Mouse (Mus musculus) brain, adult 2 months (tissue): Measurements from ENCODE around the gene Fam189a1.

Experiments used
- DNase-seq: peaks from one replicate; pipeline ENCODE4 v3.0.0; 2011; ENCODE audit warnings: low read depth, low spot score

Gene Fam189a1

DNA sequence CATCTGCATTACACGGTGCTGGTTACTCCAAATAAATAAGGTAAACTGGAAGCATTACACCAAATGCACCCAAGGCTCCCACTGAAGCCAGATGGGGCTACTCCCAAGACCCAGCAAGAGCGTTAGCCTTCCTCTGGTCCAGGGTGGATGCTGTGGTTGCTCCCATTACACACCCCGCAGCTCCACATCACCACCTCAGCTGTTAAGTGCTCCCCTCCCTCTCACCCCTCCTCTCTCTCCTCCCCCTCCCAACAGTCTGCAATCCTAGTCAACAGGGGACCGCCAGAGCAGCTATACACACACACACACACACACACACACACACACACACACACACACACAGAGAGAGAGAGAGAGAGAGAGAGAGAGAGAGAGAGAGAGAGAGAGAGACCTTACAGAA, 109.7 kb downstream of the Fam189a1 start:
- DNase-seq: no peak

DNA sequence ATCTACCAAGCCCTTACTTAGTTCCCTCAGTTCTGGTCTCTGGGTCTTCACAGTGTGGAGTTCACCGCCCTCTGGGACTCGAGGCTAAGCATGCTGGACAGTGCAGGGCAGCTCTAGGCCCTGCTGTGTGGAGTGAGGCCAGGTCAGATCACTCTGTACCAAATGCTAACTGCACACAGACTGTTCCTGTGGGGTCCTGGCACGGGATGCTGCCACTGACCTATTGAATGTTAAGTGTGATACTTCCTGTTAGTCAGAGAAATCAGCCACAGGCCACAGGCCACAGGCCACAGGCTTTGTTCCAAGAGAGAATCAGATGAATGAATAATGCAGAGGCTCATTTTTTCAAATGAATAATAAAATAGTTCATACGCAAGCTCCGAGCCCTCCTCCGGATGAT, 112.1 kb downstream of the Fam189a1 start:
- peak; percentile 86 for DNase-seq

DNA sequence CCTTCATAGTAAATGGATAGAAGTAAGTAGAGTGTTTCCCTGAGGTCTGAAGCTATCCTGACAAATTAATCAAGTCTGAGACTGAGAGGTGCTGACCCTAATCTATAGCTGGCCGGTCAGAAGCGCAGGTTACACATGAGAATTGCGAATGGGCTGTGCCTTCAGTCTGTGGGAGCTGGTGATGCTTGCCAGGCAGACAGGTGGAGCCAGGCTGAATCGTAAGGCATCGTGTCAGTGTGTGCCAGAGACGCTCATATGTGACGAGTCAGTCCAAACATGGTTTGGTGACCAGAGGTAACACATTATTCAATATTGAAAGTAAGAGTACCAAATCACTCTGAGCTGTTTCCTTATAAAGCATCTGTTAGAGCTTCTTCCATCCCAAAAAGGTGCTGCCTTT, 115.3 kb downstream of the Fam189a1 start:
- DNase-seq: no peak

DNA sequence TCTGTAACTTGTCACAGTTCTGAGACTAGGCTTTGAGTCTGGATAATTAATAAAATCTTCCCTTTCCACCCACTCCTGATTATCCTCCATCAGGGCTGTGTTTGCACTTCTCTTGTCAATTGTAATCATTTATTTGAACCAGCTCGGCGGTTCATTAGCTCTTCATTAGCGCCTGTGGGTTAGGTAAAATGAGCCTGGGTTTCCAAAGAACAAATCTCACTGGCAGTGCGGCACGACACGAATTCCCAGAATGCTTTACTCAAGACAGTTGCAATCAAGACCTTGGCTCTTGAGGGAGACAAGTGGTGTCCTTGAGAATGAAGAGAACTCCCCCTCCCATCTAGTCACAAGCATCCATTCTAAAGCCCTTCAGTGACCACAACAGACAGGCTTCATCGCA, 124.6 kb downstream of the Fam189a1 start:
- no peak for DNase-seq

DNA sequence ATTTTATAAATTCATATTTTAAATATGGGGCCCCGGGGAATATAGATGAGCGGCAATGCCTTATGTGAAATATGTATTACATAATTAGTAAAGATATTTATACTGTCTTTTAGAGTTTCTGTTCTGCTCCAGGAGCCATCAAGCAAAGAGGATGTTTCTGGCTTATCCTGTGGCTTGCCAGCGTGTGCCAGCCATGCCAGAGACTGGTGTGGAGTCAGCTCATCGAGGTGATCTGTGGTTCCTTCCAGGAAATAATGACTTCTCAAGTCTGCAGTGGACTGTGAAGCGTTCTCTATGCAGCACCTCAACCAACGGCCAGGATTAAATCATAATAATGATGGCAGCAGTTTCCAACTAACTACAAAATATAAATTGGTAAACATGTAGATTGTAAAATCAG, 125.2 kb downstream of the Fam189a1 start:
- no peak for DNase-seq

DNA sequence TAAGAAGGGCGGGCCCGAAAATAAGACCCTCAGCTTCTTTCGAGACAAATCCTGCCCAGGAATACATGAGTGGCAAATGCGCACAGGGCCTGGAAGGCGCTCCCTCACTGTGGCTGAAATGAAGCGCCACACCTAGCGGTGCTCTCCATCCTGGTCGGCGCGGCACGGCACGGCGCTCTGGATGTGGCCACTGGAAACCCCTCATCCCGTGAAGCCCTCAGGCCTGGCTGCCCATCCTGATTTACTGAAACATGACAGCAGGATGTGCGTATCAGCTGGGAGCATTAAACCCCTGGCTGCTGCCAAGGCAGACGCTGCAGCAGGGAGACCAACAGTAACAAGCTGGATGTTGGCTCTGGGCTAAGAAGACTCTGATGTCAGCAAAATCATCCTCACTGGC, 126.4 kb downstream of the Fam189a1 start:
- DNase-seq: no peak

DNA sequence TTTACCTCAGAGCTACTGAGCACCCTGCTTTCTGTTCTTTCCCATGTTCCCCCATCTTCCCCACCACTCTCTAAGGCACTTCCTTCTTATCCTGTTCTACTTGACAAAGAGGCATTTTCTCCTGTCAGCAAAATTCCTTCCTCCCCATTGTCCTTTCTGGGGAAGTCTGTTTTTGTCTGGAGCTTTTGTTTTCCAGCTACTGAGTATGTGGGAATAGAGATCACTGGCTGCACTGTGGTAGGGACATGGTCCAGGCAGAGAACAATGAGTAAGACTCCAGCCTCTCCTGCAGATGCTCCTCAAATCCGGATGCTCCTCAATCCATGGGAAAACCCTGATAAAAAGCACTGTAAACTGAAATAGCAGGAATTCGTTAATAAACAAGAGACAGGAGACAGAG, 135.1 kb downstream of the Fam189a1 start:
- DNase-seq: no peak

DNA sequence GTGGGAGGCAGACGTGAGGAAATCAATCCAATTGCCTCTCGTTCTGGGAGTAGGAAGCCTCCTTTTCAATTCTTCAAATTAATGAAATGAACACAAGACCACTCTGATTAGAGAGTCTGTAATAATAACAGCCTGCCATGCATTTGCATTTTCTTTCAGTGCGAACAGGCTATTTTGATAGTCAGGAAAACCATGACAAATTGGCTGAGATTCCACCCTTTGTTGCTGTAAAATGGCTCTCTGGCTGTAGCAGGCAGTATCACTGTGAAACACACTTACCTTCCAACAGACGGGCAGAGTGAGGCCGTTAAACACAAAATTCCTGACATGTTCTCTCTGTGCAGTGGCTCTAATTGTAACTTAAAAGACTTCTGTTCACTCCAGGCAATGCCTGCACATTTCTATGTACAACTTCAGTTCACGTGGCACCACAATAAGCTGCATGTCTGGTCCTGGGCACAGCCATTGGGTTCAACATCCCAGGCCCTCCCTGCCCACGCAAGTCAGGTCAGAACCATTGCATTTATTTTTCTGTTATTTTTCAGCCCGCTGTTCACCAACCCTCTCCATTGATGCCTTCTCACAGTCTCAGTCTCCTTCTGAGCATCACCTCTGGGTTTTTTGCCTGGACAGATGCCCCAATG, 138.2 kb downstream of the Fam189a1 start:
- DNase-seq: peak; percentile 25

DNA sequence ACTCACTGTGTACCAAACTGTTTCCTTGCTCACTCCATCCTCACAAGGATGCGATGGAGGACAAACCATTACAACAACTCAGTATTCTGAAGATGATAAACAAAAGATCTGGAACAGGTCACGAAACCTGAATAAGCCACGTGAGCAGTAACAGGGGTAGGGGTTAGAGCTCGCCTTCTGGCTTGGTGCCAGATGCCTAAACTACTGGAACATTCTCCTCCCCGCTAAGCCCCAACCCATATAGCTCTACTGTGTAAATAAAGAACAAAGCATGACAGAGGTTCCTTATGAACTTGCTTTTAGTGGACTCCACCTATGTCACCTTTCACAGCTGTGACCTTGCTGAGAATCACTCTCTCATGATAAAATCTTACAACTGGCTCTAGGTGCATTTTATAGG, 139.0 kb downstream of the Fam189a1 start:
- no peak for DNase-seq

DNA sequence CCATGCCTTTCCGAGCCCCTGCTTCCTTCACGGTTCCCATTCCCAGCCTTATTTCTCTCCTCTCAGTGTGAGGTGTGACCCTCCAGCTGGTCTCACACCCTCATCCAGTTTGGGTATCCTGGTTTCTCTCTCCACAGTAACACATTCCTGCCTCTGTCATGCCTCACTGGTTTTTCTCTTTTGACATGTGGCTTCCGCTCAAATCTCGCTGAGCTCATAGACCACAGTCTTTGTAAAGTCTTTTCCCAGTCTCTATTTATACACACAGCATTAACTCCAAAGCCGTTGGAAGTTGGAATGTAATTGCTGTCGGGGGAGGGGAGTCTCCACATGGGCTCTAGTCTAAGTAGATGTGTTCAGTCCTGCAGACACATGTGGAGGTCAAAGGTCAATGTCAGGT, 145.2 kb downstream of the Fam189a1 start:
- DNase-seq: no peak

DNA sequence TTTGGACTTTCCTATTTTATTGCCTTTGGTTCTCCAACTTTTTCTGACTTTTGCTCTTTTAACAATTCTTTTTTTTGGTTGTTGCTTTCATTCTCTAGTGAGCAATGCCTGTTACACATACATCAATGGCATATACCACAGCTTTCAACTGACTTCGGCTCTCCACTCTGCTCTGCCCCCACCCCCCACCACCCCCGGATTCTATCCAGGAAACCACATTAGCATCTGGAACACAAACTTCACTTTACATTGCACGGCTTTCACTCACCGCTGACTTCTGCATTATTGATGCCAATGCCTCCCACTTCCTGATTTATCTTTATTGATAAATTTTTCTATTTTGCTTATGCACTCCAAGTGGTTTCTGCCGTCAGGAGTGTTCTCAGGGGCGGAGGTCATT, 146.1 kb downstream of the Fam189a1 start:
- DNase-seq: no peak

DNA sequence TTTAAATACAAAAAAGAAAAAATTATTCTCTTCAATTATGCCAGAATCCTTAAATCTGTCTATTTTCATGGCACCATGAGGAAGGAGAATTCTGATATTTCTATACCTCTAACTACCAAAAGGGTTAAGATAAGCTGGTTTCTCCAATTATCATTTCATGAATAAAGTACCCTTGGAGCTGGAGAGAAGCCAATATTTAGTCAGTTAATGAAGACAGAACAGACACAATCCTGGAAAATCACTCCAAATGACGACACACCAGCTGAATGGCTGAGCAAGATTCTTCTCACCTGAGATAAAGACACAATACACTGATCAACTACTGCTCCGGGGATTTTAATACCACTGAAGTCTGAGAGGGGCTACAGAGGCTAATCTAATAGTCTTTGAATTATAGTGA, 150.6 kb downstream of the Fam189a1 start:
- no peak for DNase-seq

DNA sequence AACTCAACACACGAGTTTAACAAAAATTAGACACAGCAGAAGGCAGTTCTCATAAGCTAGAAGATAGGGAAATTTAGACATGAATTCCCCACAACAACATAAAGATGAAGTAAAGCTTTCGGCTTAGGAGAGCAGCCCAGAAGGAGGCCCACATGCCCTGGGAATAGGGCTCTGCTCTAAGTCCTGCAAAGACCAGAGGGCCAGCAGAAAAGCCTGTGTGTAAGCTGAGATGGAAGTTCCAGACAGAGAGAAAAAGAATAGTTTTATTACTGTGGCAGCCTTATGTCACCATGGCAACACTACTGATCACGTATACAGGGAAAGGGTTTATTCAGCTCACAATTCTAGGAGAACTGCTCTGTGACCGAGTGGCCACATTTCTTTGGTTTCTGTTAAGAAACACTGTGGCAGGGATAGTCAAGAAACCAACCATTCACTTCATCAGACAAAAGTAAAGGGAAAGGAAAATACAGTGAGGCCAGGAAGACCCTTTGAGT, 156.6 kb downstream of the Fam189a1 start:
- peak; percentile 35 for DNase-seq

DNA sequence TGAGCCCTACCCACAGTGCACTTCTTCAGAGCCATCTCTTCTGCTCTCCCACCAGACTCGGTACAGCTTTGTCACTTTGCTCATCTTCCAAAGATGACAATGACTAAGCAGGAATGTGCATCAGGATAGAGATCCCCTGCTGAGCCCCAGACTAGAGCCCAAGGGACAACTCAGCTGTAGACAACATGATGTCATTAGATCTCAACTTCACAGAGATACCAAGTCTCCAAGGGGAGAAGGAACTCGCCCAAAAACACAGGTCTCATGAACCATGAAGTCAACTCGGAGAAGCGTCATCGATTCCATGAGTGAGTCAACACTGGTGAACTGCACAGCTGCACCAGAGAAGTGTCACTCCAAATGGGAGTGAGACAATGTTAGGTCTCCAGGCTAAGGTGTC, 158.6 kb downstream of the Fam189a1 start:
- no peak for DNase-seq

DNA sequence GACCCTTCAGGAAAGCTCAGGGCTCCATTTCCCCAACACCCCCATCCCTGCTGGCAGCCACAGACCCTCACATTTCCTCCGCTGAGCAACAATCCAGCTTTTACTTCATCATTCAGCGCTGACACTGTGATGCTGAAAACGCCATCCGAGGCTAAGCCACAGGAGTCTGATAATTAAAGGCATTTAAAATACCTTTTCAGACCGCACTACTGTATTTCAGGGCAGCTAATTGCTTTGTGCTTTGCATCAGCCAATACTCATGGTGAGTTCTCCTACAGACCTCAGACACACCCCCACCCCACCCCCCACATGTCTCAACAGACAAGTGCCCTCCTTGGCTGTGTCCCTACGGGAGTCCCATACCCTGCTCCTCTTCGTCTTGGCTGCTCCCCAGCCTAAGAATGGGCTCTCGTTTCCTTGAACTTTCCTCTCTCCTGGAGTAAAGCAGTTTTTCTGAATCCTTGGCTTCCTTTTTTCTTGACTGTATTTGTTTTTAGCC, 160.4 kb downstream of the Fam189a1 start:
- no peak for DNase-seq

DNA sequence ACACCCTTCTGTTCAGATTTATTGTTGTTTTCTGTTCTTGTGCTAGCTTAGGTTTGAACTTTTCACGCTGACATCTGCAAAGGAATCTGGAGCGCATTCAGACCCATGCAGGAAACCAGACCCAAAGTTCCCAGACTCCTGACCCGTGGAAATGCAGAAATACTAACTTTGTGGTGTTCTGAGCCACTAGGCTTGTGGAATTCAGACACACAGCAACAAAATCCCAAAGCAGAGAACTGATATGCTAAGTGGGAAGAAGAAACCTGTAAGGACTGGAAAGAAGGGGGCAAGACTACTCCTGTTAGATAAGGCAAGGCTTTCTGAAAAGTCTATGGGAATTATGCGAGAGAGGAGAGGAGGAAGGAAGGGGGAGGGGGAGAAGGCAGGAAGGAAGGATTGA, 167.0 kb downstream of the Fam189a1 start:
- no peak for DNase-seq

DNA sequence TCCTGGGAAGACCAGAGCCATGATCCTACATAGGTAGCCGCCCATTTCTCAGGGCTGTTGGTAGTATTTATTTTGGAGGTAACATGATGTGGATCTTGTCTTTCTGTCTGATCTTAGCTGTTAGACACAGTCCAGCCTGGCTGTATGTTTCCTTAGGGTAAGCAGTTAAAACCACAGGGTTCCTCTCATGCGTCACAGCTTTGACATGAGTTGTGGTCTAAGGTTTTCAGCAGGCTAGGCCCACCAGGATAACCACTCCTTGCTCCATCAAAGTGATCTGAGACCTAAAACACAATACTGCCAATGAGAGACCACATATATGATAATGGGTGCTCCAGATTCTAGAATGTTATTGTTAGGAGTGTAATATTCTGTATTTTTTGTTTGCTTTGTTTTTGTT, 168.4 kb downstream of the Fam189a1 start:
- no peak for DNase-seq

DNA sequence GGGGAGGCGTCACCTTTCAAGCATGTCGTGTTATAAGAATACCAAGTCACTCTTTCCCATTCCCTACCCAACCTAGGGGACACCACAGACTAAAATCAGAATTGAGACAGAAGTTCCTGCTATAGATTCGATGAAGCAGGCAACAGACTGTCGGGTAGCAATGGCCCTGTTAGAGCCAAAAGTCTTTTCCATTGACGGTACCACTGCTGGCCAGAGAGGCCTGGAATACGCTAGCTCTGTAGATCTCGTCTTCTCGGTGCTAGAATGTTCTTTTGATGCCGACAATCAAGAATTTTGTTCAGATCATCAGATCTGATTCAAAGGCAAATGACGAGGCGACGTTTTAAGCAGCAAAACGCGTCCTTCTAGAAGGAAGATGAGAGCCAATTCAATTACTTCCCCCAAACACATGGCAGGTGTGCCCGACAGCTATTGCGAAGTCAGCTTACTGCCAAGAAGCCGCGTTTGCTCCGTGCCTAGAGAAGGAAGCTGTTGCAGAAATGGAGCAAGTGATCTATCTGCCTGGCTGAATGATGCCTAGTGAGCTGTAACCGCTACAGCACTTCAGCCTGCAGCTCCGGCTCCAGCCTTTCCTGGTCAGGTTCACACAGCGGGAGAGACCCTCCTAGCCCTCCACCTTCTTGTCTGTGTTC, 171.8 kb downstream of the Fam189a1 start:
- DNase-seq: peak; percentile 84

DNA sequence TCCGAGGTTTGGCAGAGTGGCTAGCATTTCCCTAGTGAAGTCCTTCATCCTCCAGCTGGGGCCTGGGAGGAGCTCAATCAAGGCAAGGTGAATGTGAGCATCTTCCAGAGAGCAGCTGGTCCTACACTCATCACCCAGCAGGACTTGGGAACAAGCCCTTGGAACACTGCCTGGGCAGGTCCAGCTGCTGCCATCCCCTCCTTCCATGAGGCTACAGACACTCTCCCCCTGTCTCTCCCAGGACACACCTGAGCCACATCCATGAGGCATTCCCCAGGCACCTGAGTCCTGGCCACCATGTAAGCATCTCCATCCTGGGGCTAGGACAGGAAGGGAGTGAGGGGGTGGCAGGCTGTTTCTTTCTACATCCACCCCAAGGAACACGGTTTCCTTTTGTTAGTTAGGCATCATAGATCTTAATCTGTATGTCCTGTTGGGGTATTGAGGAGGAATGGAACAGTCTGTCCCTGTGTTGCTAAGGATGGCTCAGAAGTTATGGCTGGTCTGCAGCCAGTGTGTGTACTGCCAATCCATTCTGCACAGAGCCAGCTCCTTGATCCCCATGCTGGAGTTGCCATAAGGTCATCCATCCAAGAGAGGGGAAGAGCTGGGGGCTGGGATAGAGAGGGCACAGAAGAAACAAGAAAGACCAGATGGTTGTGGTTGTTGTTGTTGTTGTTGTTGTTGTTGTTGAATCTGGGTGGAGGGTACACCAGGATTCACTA, 174.7 kb downstream of the Fam189a1 start:
- DNase-seq: peak; percentile 20

DNA sequence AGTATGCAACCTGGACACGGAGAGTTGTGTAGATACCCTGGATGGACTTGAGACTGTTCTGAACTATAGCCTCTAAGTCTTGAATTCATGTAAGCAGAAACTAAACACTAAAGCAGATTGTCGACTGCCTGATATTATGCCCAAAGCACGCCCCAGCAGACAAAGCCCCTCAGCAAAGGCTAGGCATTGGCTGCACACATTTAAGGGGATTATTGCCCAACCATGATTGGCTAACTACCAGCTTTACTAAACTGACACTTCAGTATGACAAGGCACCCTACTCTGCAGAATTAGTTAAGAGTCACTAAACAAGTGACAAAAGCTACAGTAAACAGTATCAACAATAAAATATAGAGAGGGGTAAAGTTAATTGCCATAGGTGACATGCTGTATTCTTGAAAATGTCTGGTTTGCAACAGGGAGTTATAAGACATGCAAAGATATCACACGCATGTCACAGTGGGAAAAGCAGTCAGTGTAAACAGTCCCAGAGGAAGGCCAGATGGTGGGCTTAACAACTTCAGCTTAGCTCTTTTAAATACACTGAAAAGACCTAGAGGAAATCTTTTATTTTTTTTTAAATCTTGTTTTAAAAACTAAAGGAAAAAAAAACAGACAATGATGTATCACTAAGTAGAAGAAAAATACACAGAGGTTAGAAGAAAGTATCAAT, 182.6 kb downstream of the Fam189a1 start:
- no peak for DNase-seq

DNA sequence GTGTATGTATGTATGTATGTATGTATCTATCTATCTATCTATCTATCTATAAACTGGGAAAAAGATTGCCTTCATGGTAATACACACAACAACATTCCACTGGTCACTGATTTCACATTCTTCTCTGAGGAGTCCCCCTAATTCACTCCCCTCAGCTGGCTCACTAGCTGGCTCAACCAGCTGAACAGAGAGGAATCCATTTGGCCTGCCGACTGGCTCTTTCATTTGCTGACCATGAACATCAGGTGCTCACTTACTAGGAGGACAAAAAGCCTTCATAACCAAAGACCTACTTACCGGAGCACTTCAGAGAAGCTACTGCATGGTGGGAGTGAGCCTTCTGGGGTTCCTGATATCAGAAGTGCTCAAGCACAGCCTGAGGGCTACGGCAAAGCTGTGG, 194.2 kb downstream of the Fam189a1 start:
- DNase-seq: no peak

DNA sequence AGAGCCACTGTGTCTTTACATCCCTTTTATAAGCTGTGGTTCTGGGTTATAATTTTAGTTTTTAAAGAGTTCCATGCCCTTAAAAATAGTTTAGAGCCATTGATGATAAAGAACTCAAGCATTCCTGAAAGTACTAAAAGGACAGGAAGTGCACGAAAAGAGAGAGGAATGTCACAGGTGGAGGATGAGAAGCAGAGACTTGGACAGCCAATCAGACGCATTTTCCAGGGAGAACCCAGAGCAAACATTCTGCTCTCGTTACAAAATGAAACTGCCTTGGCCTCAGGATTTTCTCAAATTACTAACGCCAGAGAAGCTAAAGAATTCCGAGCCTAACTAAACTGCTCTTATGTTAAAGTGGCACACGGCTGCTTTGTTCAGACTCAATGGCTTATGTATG, 197.3 kb downstream of the Fam189a1 start:
- peak; percentile 33 for DNase-seq
